Mouse (Mus musculus): Measurements from ENCODE around the gene Pkp1. TPM values are rescaled to one million over a fixed set of nuclear protein-coding genes. Genes with fewer than 3 reads are reported as not detected.

Pkp1 gene
- polyA plus RNA-seq, 1 experiment from 2014 or later, result 0.04 TPM

GRCm38 (mm10) chr1:135895367-135895766, 23.6 kb downstream of the Pkp1 start:
- Histone ChIP-seq H3K9ac (replicated peaks; ENCODE audit: low read length) (no peak overlapping the region), H3K4me1 (ENCODE audit: control insufficient read depth, insufficient read depth, low read length) (no peaks in the 10 kb centered on the region), H3K36me3 (ENCODE audit: control insufficient read depth, insufficient read depth, low read length) (no peaks in the 10 kb centered on the region), H3K9me3 (ENCODE audit: control insufficient read depth, low read length) (no peaks in the 10 kb centered on the region), H3K4me3 (replicated peaks; ENCODE audit: low read depth, low read length) (no peak overlapping the region), H3K4me2 (ENCODE audit: low read length) (no peak overlapping the region), H3K27ac (replicated peaks; ENCODE audit: low read depth, low read length) (no peak overlapping the region), H3K27me3 (ENCODE audit: control insufficient read depth, insufficient read depth, low read length) (no peaks in the 10 kb centered on the region)
- no peak for DNase-seq
- 88% methylated on average over 4 of the region's 4 CpGs for WGBS
- ATAC-seq (ENCODE audit: low FRiP score, low TSS enrichment), result no peak

DNA sequence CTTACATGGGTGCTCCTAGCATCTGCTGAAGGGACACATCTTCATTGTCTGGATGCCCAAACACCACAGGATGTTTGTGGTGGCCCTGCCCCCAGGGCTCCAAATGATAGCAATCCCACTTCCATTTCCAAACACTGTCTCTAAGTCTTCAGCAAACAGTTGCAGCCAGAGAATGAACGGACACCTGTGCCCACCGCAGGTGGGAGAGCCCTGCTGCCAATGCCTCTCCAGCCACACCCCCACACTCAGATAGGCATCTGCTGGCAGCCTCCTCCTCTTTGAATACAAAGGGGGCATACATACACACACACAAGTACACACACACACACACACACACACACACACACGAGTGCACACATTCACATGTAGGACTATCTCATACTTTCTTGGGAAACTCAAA, 25.6 kb downstream of the Pkp1 start:
- H3K27me3 ChIP-seq (ENCODE audit: control insufficient read depth, insufficient read depth, low read length), result no peaks in the 10 kb centered on the region
- no peak overlapping the region for H3K9ac ChIP-seq (replicated peaks; ENCODE audit: low read length)
- no peak for ATAC-seq (ENCODE audit: low FRiP score, low TSS enrichment)
- H3K36me3 ChIP-seq (ENCODE audit: control insufficient read depth, insufficient read depth, low read length), result no peaks in the 10 kb centered on the region
- H3K4me3 ChIP-seq (replicated peaks; ENCODE audit: low read depth, low read length), result no peak overlapping the region
- no peak for DNase-seq
- 91% methylated on average over 3 of the region's 3 CpGs for WGBS
- H3K27ac ChIP-seq (replicated peaks; ENCODE audit: low read depth, low read length), result no peak overlapping the region
- no peaks in the 10 kb centered on the region for H3K4me1 ChIP-seq (ENCODE audit: control insufficient read depth, insufficient read depth, low read length)
- H3K4me2 ChIP-seq (ENCODE audit: low read length), result no peak overlapping the region
- H3K9me3 ChIP-seq (ENCODE audit: control insufficient read depth, low read length), result no peaks in the 10 kb centered on the region

- Histone ChIP-seq H3K9ac (replicated peaks; ENCODE audit: low read length) (no peak overlapping the region), H3K27me3 (ENCODE audit: control insufficient read depth, insufficient read depth, low read length) (no peaks in the 10 kb centered on the region), H3K4me1 (ENCODE audit: control insufficient read depth, insufficient read depth, low read length) (no peaks in the 10 kb centered on the region), H3K27ac (replicated peaks; ENCODE audit: low read depth, low read length) (no peak overlapping the region), H3K4me3 (replicated peaks; ENCODE audit: low read depth, low read length) (no peak overlapping the region), H3K9me3 (ENCODE audit: control insufficient read depth, low read length) (no peaks in the 10 kb centered on the region), H3K4me2 (ENCODE audit: low read length) (no peak overlapping the region), H3K36me3 (ENCODE audit: control insufficient read depth, insufficient read depth, low read length) (no peaks in the 10 kb centered on the region)
- WGBS, result 84% methylated on average over 6 of the region's 6 CpGs
- DNase-seq (no peak), ATAC-seq (ENCODE audit: low FRiP score, low TSS enrichment) (no peak)
Measured at GRCm38 (mm10) chr1:135892764-135893163, 26.2 kb downstream of the Pkp1 start.

DNA sequence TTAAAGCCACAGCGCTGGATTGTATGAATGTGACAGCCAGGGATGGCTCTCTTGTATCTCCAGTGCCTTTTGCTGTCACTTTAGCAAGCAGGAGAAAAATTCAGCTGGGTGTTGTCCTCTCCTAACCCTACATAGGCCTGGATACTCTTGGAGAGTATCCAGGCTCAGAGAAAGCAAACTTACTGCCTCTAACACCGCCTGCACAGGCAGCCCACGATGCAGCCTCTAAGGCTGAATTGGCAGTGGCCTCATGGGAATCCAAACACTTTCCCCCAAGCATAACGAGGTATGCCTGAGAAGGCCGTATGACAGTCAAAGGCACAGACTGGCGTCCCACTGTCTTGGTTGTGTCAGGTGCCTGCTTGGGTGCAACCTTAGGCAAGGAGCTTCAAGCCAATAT, 26.8 kb downstream of the Pkp1 start:
- Histone ChIP-seq H3K27ac (replicated peaks; ENCODE audit: low read depth, low read length) (no peak overlapping the region), H3K4me1 (ENCODE audit: control insufficient read depth, insufficient read depth, low read length) (no peaks in the 10 kb centered on the region), H3K36me3 (ENCODE audit: control insufficient read depth, insufficient read depth, low read length) (no peaks in the 10 kb centered on the region), H3K4me3 (replicated peaks; ENCODE audit: low read depth, low read length) (no peak overlapping the region), H3K9me3 (ENCODE audit: control insufficient read depth, low read length) (no peaks in the 10 kb centered on the region), H3K4me2 (ENCODE audit: low read length) (no peak overlapping the region), H3K27me3 (ENCODE audit: control insufficient read depth, insufficient read depth, low read length) (no peaks in the 10 kb centered on the region), H3K9ac (replicated peaks; ENCODE audit: low read length) (no peak overlapping the region)
- 61% methylated on average over 6 of the region's 6 CpGs for WGBS
- DNase-seq (no peak), ATAC-seq (ENCODE audit: low FRiP score, low TSS enrichment) (no peak)

DNA sequence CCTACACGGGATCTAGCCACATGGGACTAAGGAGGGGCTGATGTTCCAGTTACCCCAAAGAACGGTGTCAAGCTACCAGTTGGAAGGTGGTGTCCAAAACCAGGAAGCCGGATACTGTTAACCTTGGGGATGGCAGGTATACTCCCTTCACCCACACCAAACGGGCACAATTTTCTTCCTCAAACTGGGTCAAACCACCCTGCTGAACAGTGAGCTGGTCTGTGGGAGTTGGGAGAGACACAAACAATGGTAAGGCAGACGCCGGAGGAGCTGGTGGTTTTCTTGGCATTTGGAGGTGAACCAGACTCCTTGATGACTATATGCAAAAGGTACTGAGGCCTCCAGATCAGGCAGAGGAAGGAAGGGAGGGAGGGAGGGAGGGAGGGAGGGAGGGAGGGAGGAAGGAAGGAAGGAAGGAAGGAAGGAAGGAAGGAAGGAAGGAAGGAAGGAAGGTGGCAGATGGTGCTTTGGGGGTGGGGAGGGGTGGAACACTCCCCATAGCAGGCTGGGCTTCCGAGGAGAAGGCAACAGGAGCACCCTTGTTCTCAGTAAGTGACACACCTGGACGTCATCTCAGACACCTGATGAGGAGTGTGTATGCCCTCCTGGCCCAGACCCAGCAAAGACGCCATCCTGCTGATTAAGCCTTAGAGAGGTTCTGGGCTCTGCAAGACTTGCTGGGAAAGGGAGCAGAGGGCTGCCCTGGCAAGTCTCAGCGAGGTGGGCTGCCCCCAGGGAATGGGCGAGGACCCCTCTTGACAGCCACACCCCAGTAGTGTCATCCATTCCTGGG, 27.4 kb downstream of the Pkp1 start:
- no peak overlapping the region for H3K4me3 ChIP-seq (replicated peaks; ENCODE audit: low read depth, low read length)
- WGBS, result 81% methylated on average over 11 of the region's 11 CpGs
- no peaks in the 10 kb centered on the region for H3K36me3 ChIP-seq (ENCODE audit: control insufficient read depth, insufficient read depth, low read length)
- H3K4me1 ChIP-seq (ENCODE audit: control insufficient read depth, insufficient read depth, low read length), result no peaks in the 10 kb centered on the region
- H3K4me2 ChIP-seq (ENCODE audit: low read length), result no peak overlapping the region
- no peak for DNase-seq
- H3K27ac ChIP-seq (replicated peaks; ENCODE audit: low read depth, low read length), result no peak overlapping the region
- ATAC-seq (ENCODE audit: low FRiP score, low TSS enrichment), result no peak
- no peak overlapping the region for H3K9ac ChIP-seq (replicated peaks; ENCODE audit: low read length)
- no peaks in the 10 kb centered on the region for H3K27me3 ChIP-seq (ENCODE audit: control insufficient read depth, insufficient read depth, low read length)
- H3K9me3 ChIP-seq (ENCODE audit: control insufficient read depth, low read length), result no peaks in the 10 kb centered on the region

DNA sequence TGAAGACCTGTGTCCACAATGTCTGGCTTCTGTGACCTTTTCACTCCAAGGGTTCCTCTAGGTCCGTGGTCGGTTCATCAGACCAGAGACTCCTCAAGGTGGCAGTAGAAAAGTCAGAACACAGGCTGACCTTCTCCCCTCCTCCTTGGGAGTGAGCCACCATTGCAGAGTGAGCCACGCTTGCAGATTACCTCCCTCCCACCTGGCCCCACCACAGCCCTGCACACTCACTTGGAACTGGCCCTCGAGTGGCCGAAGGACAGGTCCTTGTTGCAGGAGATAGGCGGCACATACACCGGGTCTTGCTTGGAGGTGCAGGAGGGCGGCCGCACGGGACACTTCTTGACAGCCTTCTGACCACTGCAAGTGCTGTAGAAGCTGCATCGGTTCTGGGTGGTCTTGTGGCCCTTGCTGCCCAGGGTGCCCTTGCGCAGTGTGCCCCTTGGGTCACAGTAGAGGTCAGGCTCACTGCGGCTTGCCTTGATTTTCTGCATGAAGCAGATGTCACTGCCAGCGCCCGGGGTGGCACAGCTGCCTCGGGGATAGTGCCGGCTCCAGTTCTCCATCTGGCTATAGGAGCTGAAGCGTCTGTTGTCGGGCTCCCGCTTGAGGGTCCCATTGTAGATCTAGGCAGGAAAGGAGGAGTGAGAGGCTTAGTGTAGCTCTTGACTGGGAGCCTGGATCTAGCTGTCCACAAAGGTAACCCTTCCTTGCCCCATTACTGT, 29.4 kb downstream of the Pkp1 start:
- Histone ChIP-seq H3K27ac (replicated peaks; ENCODE audit: low read depth, low read length) (no peak overlapping the region), H3K36me3 (ENCODE audit: control insufficient read depth, insufficient read depth, low read length) (no peaks in the 10 kb centered on the region), H3K4me2 (ENCODE audit: low read length) (no peak overlapping the region), H3K9ac (replicated peaks; ENCODE audit: low read length) (no peak overlapping the region), H3K9me3 (ENCODE audit: control insufficient read depth, low read length) (no peaks in the 10 kb centered on the region), H3K4me1 (ENCODE audit: control insufficient read depth, insufficient read depth, low read length) (no peaks in the 10 kb centered on the region), H3K27me3 (ENCODE audit: control insufficient read depth, insufficient read depth, low read length) (no peaks in the 10 kb centered on the region), H3K4me3 (replicated peaks; ENCODE audit: low read depth, low read length) (no peak overlapping the region)
- 81% methylated on average over 20 of the region's 20 CpGs for WGBS
- DNase-seq, result no peak
- ATAC-seq (ENCODE audit: low FRiP score, low TSS enrichment), result no peak

DNA sequence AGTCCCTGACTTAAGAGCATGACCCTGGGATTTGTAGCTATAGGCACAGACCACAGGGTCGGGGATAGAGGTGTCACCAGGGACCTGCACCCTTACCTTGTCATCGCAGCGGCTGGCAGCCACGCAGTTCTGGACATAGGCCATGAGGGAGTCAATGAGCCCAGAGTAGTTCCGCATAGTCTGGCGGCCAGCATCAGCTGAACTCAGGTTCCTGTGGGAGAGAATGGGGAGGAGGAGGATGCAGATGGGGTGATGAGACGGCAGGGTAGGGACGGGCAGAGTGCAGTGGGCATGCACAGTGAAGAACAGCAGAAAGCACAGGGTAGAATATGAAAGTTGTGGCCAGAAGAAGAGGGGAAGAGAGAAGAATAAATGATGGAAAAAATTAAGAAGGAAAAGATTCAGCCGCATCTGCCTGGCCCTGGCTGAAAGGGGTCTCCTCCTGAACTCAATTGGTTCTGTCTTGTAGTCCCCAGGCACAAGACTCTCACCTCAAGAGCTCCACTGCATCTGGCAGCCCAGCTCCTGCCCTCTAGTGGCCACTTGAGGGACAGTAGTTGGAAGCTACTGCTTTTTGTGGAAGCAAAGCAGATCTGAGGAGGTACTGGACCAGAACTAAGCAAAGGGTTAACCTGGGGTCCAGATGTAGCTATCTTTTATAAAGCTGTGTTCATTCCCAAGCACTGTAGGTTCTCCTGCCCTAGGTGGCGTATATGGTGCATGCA, 36.5 kb downstream of the Pkp1 start:
- no peak for ATAC-seq (ENCODE audit: low FRiP score, low TSS enrichment)

GRCm38 (mm10) chr1:135877248-135877647, 41.8 kb downstream of the Pkp1 start:
- WGBS, result 81% methylated on average over 2 of the region's 2 CpGs
- no peaks in the 10 kb centered on the region for H3K36me3 ChIP-seq (ENCODE audit: control insufficient read depth, insufficient read depth, low read length)
- no peak for ATAC-seq (ENCODE audit: low FRiP score, low TSS enrichment)
- no peak overlapping the region for H3K27ac ChIP-seq (replicated peaks; ENCODE audit: low read depth, low read length)
- H3K4me3 ChIP-seq (replicated peaks; ENCODE audit: low read depth, low read length), result no peak overlapping the region
- H3K27me3 ChIP-seq (ENCODE audit: control insufficient read depth, insufficient read depth, low read length), result no peaks in the 10 kb centered on the region
- no peak overlapping the region for H3K9ac ChIP-seq (replicated peaks; ENCODE audit: low read length)
- no peak for DNase-seq
- no peaks in the 10 kb centered on the region for H3K9me3 ChIP-seq (ENCODE audit: control insufficient read depth, low read length)
- H3K4me1 ChIP-seq (ENCODE audit: control insufficient read depth, insufficient read depth, low read length), result no peaks in the 10 kb centered on the region
- H3K4me2 ChIP-seq (ENCODE audit: low read length), result no peak overlapping the region

More for the DNA sequence above, 36.5 kb downstream of the Pkp1 start:
- H3K4me2 ChIP-seq (ENCODE audit: low read length), result no peak overlapping the region
- H3K27me3 ChIP-seq (ENCODE audit: control insufficient read depth, insufficient read depth, low read length), result no peaks in the 10 kb centered on the region
- 66% methylated on average over 10 of the region's 10 CpGs for WGBS
- no peaks in the 10 kb centered on the region for H3K4me1 ChIP-seq (ENCODE audit: control insufficient read depth, insufficient read depth, low read length)
- H3K36me3 ChIP-seq (ENCODE audit: control insufficient read depth, insufficient read depth, low read length), result no peaks in the 10 kb centered on the region
- H3K9ac ChIP-seq (replicated peaks; ENCODE audit: low read length), result no peak overlapping the region
- H3K4me3 ChIP-seq (replicated peaks; ENCODE audit: low read depth, low read length), result no peak overlapping the region
- peak; percentile 79 for DNase-seq
- H3K27ac ChIP-seq (replicated peaks; ENCODE audit: low read depth, low read length), result no peak overlapping the region
- H3K9me3 ChIP-seq (ENCODE audit: control insufficient read depth, low read length), result no peaks in the 10 kb centered on the region

Measured in midbrain, embryonic 14.5 days (tissue).